ENCODE assay signal across 10 mouse cellular contexts in the genomic region with DNA sequence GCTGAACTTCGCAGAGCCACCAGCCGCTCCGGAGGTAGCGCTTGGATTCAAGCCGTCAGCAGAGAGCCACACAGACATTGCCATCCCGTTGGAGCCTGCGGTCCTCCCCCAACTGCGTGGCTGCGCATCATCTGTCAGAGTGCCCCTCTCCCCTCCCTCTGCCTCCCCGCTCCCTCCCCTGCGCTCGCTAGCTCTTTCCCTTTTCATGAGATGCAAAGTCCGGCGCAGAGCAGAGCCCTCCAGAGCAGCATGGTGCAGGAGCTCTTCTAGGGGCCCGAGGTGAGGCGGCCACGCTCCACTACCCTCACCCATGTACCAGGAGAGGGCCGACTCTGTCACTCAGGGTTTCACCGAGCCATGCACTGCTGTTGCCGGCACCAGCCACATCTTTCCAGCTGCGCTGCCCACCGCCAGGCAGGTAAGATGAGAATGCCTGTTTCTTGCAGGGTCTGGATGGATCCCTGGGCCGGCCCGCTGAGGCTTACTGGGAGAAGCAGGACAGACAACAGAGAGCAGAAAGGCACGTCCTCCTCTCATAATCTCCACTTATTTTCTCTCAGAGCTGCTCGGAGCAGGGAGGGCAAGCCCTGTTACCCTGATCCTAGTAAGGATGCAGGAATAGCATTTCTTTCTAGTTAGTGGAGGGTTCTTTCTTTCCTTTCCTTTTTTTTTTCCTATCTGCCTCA. TPM values are rescaled to one million over a fixed set of nuclear protein-coding genes. Genes with fewer than 3 reads are reported as not detected.
DNase-seq lines count a peak whose midpoint lies in the region; ATAC-seq lines count a peak whose summit lies in the region.
"Had no signal": no experiment of that assay in that cellular context is flagged by ENCODE, and none has a peak within 500 bp of the region (broad histone marks: within the 10 kb centered on the region; RNA-seq: fewer than 3 reads in every experiment).

Gene Rgs8, plus strand, starts transcription at position 88 of the 686 bp plus-strand sequence.

- peaks cover 62% of the 10 kb centered on the region for H3K27me3 ChIP-seq in heart, embryonic 13.5 days (replicated peaks)
- H3K27me3 ChIP-seq in embryonic facial prominence, embryonic 14.5 days (replicated peaks; ENCODE audit: control insufficient read depth, insufficient read depth, low read length) = peaks cover 11% of the 10 kb centered on the region; the same call in 1 of the 2 replicates
- H3K27me3 ChIP-seq in midbrain, embryonic 12.5 days = peaks cover 19% of the 10 kb centered on the region

- no peaks in the 10 kb centered on the region for H3K36me3 ChIP-seq in heart, embryonic 13.5 days
- H3K36me3 ChIP-seq in embryonic facial prominence, embryonic 14.5 days (ENCODE audit: control insufficient read depth, insufficient read depth, low read length) = no peaks in the 10 kb centered on the region
- H3K36me3 ChIP-seq in midbrain, embryonic 12.5 days = no peaks in the 10 kb centered on the region
- H3K36me3 ChIP-seq: G1E had no signal

- H3K27ac ChIP-seq in heart, embryonic 13.5 days (replicated peaks) = no peak within 1 kb of the TSS
- H3K27ac ChIP-seq in embryonic facial prominence, embryonic 14.5 days (replicated peaks; ENCODE audit: low read depth, low read length) = 0 out of 2 replicates have a peak within 1 kb of the TSS, but pooled peaks have one; percentile 11
- H3K27ac ChIP-seq in midbrain, embryonic 12.5 days (replicated peaks) = peak within 1 kb of the TSS; percentile 78
- H3K27ac ChIP-seq: liver, embryonic 14.5 days had no signal

- WGBS in heart, embryonic 13.5 days = under 1% methylated on average over 26 of the region's 26 CpGs
- WGBS in embryonic facial prominence, embryonic 14.5 days = 2% methylated on average over 25 of the region's 26 CpGs
- under 1% methylated on average over 26 of the region's 26 CpGs for WGBS in midbrain, embryonic 12.5 days

- peak within 1 kb of the TSS; percentile 76 for H3K9ac ChIP-seq in heart, embryonic 13.5 days
- peak within 1 kb of the TSS; percentile 38 for H3K9ac ChIP-seq in embryonic facial prominence, embryonic 14.5 days (ENCODE audit: low read depth, low read length)
- peak within 1 kb of the TSS; percentile 57 for H3K9ac ChIP-seq in midbrain, embryonic 12.5 days (replicated peaks)
- H3K9ac ChIP-seq: liver, embryonic 14.5 days had no signal

- peaks cover 19% of the 10 kb centered on the region for H3K4me1 ChIP-seq in heart, embryonic 13.5 days
- H3K4me1 ChIP-seq in embryonic facial prominence, embryonic 14.5 days (ENCODE audit: control insufficient read depth, insufficient read depth, low read length) = peaks cover 11% of the 10 kb centered on the region
- H3K4me1 ChIP-seq in midbrain, embryonic 12.5 days = peaks cover 42% of the 10 kb centered on the region

- DNase-seq in heart, adult 9 months (ENCODE audit: low spot score in 2 of 2) = no peak
- DNase-seq in R1 (ENCODE audit: low read depth, low spot score) = peak; percentile 35
- DNase-seq in embryonic facial prominence, embryonic 14.5 days (ENCODE audit: low spot score) = peak; percentile 70
- DNase-seq in layer of hippocampus, adult 9-11 months = peak; percentile 51
- no peak for DNase-seq in spleen, postnatal 36 days (ENCODE audit: low spot score in 2 of 2)
- DNase-seq in ovary, adult 18-20 months (ENCODE audit: low spot score) = no peak

- no peaks in the 10 kb centered on the region for H3K9me3 ChIP-seq in heart, embryonic 13.5 days
- no peaks in the 10 kb centered on the region for H3K9me3 ChIP-seq in embryonic facial prominence, embryonic 14.5 days (ENCODE audit: control insufficient read depth, low read length)
- no peaks in the 10 kb centered on the region for H3K9me3 ChIP-seq in midbrain, embryonic 12.5 days
- H3K9me3 ChIP-seq: G1E had no signal

- peak within 1 kb of the TSS; percentile 51 for H3K4me3 ChIP-seq in heart, embryonic 13.5 days
- peak within 1 kb of the TSS; percentile 31 for H3K4me3 ChIP-seq in embryonic facial prominence, embryonic 14.5 days (ENCODE audit: low read depth, low read length)
- H3K4me3 ChIP-seq in midbrain, embryonic 12.5 days = peak within 1 kb of the TSS; percentile 51

- peak; percentile 26; the same call in 1 of the 2 replicates for ATAC-seq in heart, embryonic 13.5 days (ENCODE audit: extremely low read depth, insufficient number of reproducible peaks, low FRiP score, low TSS enrichment)
- ATAC-seq in embryonic facial prominence, embryonic 14.5 days (ENCODE audit: low read depth) = peak; percentile 84
- ATAC-seq in midbrain, embryonic 12.5 days (ENCODE audit: low FRiP score, low read depth) = peak; percentile 89

- peak within 1 kb of the TSS; percentile 83 for H3K4me2 ChIP-seq in heart, embryonic 13.5 days
- peak within 1 kb of the TSS; percentile 56 for H3K4me2 ChIP-seq in embryonic facial prominence, embryonic 14.5 days (ENCODE audit: low read depth, low read length)
- H3K4me2 ChIP-seq in midbrain, embryonic 12.5 days (replicated peaks) = peak within 1 kb of the TSS; percentile 75

RNA-seq across cellular contexts. Expression of gene Rgs8, which starts in this region (rescaled TPM):
- polyA plus RNA-seq in heart, embryonic 13.5 days (2015; fragmentation: Nextera tagmentation; extraction: Ambion mirVana) = 0.56 and 0.60 TPM in 2 replicates
- polyA plus RNA-seq in embryonic facial prominence, embryonic 14.5 days (2014; fragmentation: Nextera tagmentation; extraction: Ambion mirVana) = 1.3 and 1.4 TPM in 2 replicates
- 24.5 and 26.4 TPM in 2 replicates for polyA plus RNA-seq in midbrain, embryonic 12.5 days (2016; fragmentation: Nextera tagmentation; extraction: Ambion mirVana)
- polyA plus RNA-seq: G1E had no signal

Comparison
In these comparisons a context has a peak if more than half of its experiments do, and no peak if none do; other contexts are left out.
1. RNA of gene Rgs8 (polyA plus RNA-seq): 24.5 to 26.4 TPM in midbrain, embryonic 12.5 days; 1.3 to 1.4 TPM in embryonic facial prominence, embryonic 14.5 days and 0.56 to 0.60 TPM in heart, embryonic 13.5 days; every median in the first group is over 10 times any median in the second.
2. Peak in ATAC-seq, H3K4me3 ChIP-seq, H3K9ac ChIP-seq and H3K4me2 ChIP-seq in heart, embryonic 13.5 days; RNA of the gene not detected or under 1 TPM.
3. ATAC-seq: peak in every context shown above with its lines; median percentile 89 in midbrain, embryonic 12.5 days; 84 in embryonic facial prominence, embryonic 14.5 days; 26 in heart, embryonic 13.5 days.
4. DNase-seq: peak in R1 (single experiment), embryonic facial prominence, embryonic 14.5 days (single experiment) and layer of hippocampus, adult 9-11 months (single experiment); none in heart, adult 9 months (0 of 2), spleen, postnatal 36 days (0 of 2) and ovary, adult 18-20 months (single experiment).
5. Peak in every context shown above with its lines, with median percentiles within 50 percentile points of each other: H3K4me2 ChIP-seq, H3K4me3 ChIP-seq and H3K9ac ChIP-seq.